Mouse (Mus musculus): ENCODE results near the gene Kcnj11. TPM values are rescaled to one million over a fixed set of nuclear protein-coding genes. Genes with fewer than 3 reads are reported as not detected.

Kcnj11 gene
- 5.3 and 5.9 TPM in 2 replicates for polyA plus RNA-seq (2014; fragmentation: Nextera tagmentation; extraction: Ambion mirVana)

DNA sequence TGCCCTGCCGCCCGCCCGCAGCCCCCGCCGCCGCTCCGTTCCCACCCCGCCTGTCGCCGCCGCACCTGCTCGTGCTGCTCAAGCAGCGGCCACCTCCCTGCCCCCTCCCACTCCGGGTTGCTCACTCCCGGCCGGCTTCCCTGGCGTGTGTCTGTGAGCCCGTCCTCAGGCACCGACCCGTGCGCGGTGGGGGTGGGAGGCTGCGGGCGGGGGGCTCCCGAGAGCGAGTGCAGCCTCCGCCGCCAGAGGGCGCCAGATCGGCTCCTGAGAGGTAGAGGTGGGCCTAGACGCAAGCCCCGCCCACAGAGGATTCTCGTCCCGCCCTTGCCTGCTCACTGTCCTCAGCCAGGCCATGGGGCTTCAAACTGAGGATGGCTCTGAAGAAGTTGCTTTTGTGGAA, at the start of gene Kcnj11:
TSS of gene Kcnj11 (minus strand) at position 202 of the 400 bp plus-strand sequence.
- H3K36me3 ChIP-seq (ENCODE audit: control insufficient read depth, insufficient read depth, low read length), result no peaks in the 10 kb centered on the region
- peaks cover 6% of the 10 kb centered on the region for H3K27me3 ChIP-seq (ENCODE audit: control insufficient read depth, insufficient read depth, low read length)
- peak within 1 kb of the TSS; percentile 84 for H3K9ac ChIP-seq (ENCODE audit: low read depth, low read length)
- under 1% methylated on average over 33 of the region's 34 CpGs for WGBS (ENCODE audit: insufficient replicate concordance)
- ATAC-seq (replicated peaks; ENCODE audit: insufficient number of reproducible peaks, low FRiP score, low TSS enrichment), result peak; percentile 58
- H3K4me1 ChIP-seq (ENCODE audit: control insufficient read depth, insufficient read depth, low read length), result peaks cover 17% of the 10 kb centered on the region
- peak within 1 kb of the TSS; percentile 75 for H3K4me2 ChIP-seq
- H3K27ac ChIP-seq (ENCODE audit: low read depth, low read length), result peak within 1 kb of the TSS; percentile 96
- H3K9me3 ChIP-seq (replicated peaks; ENCODE audit: control insufficient read depth, low read length), result no peaks in the 10 kb centered on the region
- peak within 1 kb of the TSS; percentile 64 for H3K4me3 ChIP-seq (ENCODE audit: low read depth, low read length)

DNA sequence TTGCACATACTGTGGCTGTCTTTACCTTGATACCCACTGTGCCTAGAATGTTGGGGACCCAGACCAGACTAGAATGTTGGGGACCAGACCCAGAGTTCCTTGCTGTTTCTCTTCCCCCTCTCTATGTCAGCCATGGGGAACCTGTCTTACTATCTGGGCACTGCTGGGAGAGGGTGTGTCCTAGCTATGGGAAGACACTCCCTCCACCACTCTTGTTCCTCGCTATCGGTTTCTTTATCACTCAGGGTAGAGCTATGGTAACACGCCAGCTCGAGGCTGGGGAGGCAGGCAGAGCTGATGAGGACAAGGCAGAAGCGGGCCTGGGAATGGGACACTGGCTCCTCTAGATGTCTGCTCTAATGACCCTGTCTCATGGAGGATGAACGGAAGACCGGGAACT, 46.9 kb upstream of the Kcnj11 start:
- WGBS (ENCODE audit: insufficient replicate concordance), result 65% methylated on average over 7 of the region's 7 CpGs
- no peak overlapping the region for H3K4me3 ChIP-seq (ENCODE audit: low read depth, low read length)
- ATAC-seq (replicated peaks; ENCODE audit: insufficient number of reproducible peaks, low FRiP score, low TSS enrichment), result 0 out of 2 replicates have a peak, but pooled peaks have one; percentile 39
- H3K4me1 ChIP-seq (ENCODE audit: control insufficient read depth, insufficient read depth, low read length), result no peaks in the 10 kb centered on the region
- H3K27ac ChIP-seq (ENCODE audit: low read depth, low read length), result no peak overlapping the region
- no peak overlapping the region for H3K9ac ChIP-seq (ENCODE audit: low read depth, low read length)
- H3K36me3 ChIP-seq (ENCODE audit: control insufficient read depth, insufficient read depth, low read length), result no peaks in the 10 kb centered on the region
- no peak overlapping the region for H3K4me2 ChIP-seq
- no peaks in the 10 kb centered on the region for H3K27me3 ChIP-seq (ENCODE audit: control insufficient read depth, insufficient read depth, low read length)
- H3K9me3 ChIP-seq (replicated peaks; ENCODE audit: control insufficient read depth, low read length), result no peaks in the 10 kb centered on the region

DNA sequence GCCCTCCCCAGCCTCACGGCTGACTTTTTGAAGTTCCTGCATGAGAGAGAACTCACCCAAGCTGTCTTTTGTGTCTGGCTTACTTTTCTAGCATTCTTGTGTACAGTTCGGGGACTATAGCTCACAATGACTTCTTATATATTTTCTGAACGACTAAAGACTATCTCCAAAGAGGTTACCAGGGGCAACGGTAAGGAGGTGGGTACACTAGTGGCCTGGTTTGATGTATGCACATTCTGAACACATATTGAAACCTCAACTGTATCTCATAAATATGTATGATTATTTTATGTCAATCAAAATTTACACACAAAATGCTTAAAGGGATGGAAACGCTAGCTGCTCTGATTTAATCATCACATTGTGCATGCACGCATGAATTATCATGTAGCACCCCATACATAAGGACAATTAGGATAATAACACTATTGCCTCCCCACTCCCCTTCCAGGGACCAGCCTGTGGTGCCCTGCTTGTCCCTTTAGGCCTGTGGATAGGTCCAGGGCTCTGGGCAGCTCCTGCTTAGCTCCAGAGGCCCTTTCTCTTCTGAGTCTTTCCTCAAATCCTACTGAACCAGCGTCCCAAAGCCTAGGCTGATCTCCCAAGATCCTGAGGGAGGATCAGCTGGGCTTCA, 46.2 kb upstream of the Kcnj11 start:
- no peak overlapping the region for H3K4me2 ChIP-seq
- 80% methylated on average over 7 of the region's 7 CpGs for WGBS (ENCODE audit: insufficient replicate concordance)
- H3K9me3 ChIP-seq (replicated peaks; ENCODE audit: control insufficient read depth, low read length), result no peaks in the 10 kb centered on the region
- no peaks in the 10 kb centered on the region for H3K4me1 ChIP-seq (ENCODE audit: control insufficient read depth, insufficient read depth, low read length)
- H3K9ac ChIP-seq (ENCODE audit: low read depth, low read length), result no peak overlapping the region
- H3K27me3 ChIP-seq (ENCODE audit: control insufficient read depth, insufficient read depth, low read length), result no peaks in the 10 kb centered on the region
- H3K27ac ChIP-seq (ENCODE audit: low read depth, low read length), result no peak overlapping the region
- H3K36me3 ChIP-seq (ENCODE audit: control insufficient read depth, insufficient read depth, low read length), result no peaks in the 10 kb centered on the region
- ATAC-seq (replicated peaks; ENCODE audit: insufficient number of reproducible peaks, low FRiP score, low TSS enrichment), result no peak
- H3K4me3 ChIP-seq (ENCODE audit: low read depth, low read length), result no peak overlapping the region

DNA sequence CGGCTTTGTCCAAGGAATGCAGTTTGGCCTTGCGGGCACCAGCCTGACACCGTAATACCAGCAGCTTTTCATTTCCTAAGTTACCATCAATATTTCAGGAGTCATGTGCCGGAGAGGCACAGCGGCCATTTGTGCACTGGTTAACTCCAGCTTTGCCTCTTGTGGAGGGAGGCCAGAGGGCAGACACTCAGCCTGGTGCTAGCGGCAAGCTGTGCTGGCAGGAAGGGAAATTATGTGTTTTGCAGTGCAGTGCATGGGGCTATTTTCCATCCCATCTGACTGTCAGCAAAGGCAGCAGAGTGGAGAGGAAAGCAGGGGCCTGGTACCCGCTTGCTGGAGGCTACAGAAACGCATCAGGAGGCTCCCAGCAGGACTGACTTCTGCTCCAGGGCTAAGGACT, 43.5 kb upstream of the Kcnj11 start:
- H3K27ac ChIP-seq (ENCODE audit: low read depth, low read length), result no peak overlapping the region
- no peaks in the 10 kb centered on the region for H3K36me3 ChIP-seq (ENCODE audit: control insufficient read depth, insufficient read depth, low read length)
- H3K9ac ChIP-seq (ENCODE audit: low read depth, low read length), result no peak overlapping the region
- WGBS (ENCODE audit: insufficient replicate concordance), result 79% methylated on average over 8 of the region's 8 CpGs
- H3K4me2 ChIP-seq, result no peak overlapping the region
- H3K4me3 ChIP-seq (ENCODE audit: low read depth, low read length), result no peak overlapping the region
- no peaks in the 10 kb centered on the region for H3K4me1 ChIP-seq (ENCODE audit: control insufficient read depth, insufficient read depth, low read length)
- H3K27me3 ChIP-seq (ENCODE audit: control insufficient read depth, insufficient read depth, low read length), result peaks cover 2% of the 10 kb centered on the region; the same call in 1 of the 2 replicates
- no peaks in the 10 kb centered on the region for H3K9me3 ChIP-seq (replicated peaks; ENCODE audit: control insufficient read depth, low read length)
- no peak for ATAC-seq (replicated peaks; ENCODE audit: insufficient number of reproducible peaks, low FRiP score, low TSS enrichment)

DNA sequence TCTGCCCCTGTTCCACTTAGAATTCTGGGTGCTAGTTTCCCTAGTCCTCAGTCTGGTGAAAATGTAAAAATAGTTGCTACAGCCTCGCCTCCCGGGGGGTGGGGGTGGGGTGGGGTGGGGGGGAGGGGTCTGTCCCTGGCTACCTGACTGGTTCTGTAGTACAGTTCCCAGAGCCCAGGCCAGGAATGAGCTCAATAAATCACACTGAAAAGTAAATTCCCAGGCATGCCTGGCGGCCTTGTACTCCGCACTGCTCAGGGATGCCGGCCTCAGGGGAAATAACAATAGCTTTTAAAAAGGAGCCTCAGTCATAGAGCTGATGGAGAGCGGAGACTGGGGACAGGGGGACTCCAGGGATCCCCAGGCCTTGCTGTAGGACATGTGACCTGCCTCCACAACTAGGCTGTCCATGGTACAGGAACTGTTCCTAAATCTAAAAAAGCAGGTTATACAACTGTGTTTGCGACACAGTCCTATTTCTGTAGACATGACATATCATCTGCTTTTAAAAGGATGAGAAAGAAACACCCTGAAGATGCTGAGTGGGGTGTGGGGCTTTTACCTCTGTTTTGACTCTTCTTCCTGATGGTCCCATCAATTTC, 37.9 kb upstream of the Kcnj11 start:
- H3K4me2 ChIP-seq, result no peak overlapping the region
- peaks cover 4% of the 10 kb centered on the region; the same call in 1 of the 2 replicates for H3K27me3 ChIP-seq (ENCODE audit: control insufficient read depth, insufficient read depth, low read length)
- H3K36me3 ChIP-seq (ENCODE audit: control insufficient read depth, insufficient read depth, low read length), result no peaks in the 10 kb centered on the region
- WGBS (ENCODE audit: insufficient replicate concordance), result 48% methylated on average over 7 of the region's 7 CpGs
- no peak overlapping the region for H3K9ac ChIP-seq (ENCODE audit: low read depth, low read length)
- ATAC-seq (replicated peaks; ENCODE audit: insufficient number of reproducible peaks, low FRiP score, low TSS enrichment), result no peak
- H3K9me3 ChIP-seq (replicated peaks; ENCODE audit: control insufficient read depth, low read length), result no peaks in the 10 kb centered on the region
- H3K4me3 ChIP-seq (ENCODE audit: low read depth, low read length), result no peak overlapping the region
- H3K4me1 ChIP-seq (ENCODE audit: control insufficient read depth, insufficient read depth, low read length), result peaks cover 12% of the 10 kb centered on the region; the same call in 1 of the 2 replicates
- no peak overlapping the region for H3K27ac ChIP-seq (ENCODE audit: low read depth, low read length)

DNA sequence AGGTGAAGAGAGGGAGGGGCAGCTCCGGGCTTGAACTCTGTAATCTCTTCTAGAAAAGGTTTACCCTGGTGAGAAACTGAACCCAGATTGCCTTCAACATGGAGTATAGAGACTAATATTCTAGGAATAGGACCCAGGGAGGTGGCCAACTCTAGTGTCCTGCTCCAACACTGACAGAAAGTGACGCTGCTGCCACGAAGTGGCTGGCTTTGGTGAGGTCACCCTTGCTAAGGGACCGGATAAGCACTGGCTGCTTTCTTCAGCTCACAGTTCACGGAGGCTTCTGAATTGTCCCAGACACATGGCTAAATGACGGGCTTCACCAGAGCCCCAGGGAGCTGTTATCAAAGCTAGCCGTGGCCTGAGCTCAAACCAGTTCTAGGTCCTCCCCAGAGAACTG, 33.3 kb upstream of the Kcnj11 start:
- Histone ChIP-seq H3K27me3 (ENCODE audit: control insufficient read depth, insufficient read depth, low read length) (0 out of 2 replicates have a peak, but pooled peaks cover 5% of the 10 kb centered on the region), H3K27ac (ENCODE audit: low read depth, low read length) (no peak overlapping the region), H3K4me3 (ENCODE audit: low read depth, low read length) (no peak overlapping the region), H3K36me3 (ENCODE audit: control insufficient read depth, insufficient read depth, low read length) (no peaks in the 10 kb centered on the region), H3K4me2 (peak overlapping the region; percentile 50), H3K9ac (ENCODE audit: low read depth, low read length) (0 out of 2 replicates have a peak overlapping the region, but pooled peaks have one; percentile 46), H3K4me1 (ENCODE audit: control insufficient read depth, insufficient read depth, low read length) (peaks cover 20% of the 10 kb centered on the region; the same call in 1 of the 2 replicates), H3K9me3 (replicated peaks; ENCODE audit: control insufficient read depth, low read length) (no peaks in the 10 kb centered on the region)
- WGBS (ENCODE audit: insufficient replicate concordance), result 4% methylated on average over 7 of the region's 7 CpGs
- peak; percentile 63 for ATAC-seq (replicated peaks; ENCODE audit: insufficient number of reproducible peaks, low FRiP score, low TSS enrichment)

DNA sequence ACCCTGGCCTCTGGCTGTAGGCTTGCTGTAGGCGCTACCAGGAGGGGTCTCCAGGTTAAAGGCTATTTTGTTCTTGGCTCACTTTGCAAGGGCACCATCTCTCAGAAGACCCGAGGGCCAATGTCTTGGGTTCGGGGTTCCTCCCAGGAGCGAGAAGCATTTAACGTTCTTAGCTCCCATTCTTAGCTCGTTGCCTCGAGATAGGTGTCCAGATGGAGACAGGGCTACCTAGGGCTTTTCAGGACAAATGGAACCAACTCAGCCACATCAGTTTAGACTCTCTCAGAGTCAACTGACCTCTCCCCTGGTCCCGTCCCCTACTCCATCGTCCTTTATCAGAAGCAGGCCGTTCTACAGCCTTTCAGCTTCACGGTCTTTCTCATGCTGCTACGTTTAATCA, 31.7 kb upstream of the Kcnj11 start:
- WGBS (ENCODE audit: insufficient replicate concordance), result 79% methylated on average over 12 of the region's 12 CpGs
- Histone ChIP-seq H3K9ac (ENCODE audit: low read depth, low read length) (no peak overlapping the region), H3K36me3 (ENCODE audit: control insufficient read depth, insufficient read depth, low read length) (no peaks in the 10 kb centered on the region), H3K4me1 (ENCODE audit: control insufficient read depth, insufficient read depth, low read length) (peaks cover 20% of the 10 kb centered on the region; the same call in 1 of the 2 replicates), H3K27me3 (ENCODE audit: control insufficient read depth, insufficient read depth, low read length) (peaks cover 5% of the 10 kb centered on the region; the same call in 1 of the 2 replicates), H3K27ac (ENCODE audit: low read depth, low read length) (no peak overlapping the region), H3K9me3 (replicated peaks; ENCODE audit: control insufficient read depth, low read length) (no peaks in the 10 kb centered on the region), H3K4me2 (no peak overlapping the region), H3K4me3 (ENCODE audit: low read depth, low read length) (no peak overlapping the region)
- no peak for ATAC-seq (replicated peaks; ENCODE audit: insufficient number of reproducible peaks, low FRiP score, low TSS enrichment)

DNA sequence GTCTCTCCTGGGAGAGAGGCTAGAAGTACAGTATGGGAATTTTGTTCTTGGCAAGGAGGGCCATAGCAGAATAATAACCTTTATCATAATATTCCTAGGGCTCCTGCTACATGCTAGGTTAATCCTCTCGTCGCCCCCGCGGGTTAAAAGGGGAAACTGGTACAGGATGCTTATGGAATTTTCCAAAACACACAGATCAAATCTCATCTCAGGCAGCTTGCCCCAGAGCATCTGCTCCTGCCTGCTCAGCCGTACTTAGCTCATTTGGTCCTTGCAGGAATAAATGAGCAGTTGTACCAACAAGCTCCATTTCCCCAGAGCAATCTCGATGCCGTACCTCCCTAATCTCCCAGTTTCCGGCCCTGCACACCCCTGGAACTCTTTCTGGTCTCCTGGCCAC, 31.2 kb upstream of the Kcnj11 start:
- H3K27ac ChIP-seq (ENCODE audit: low read depth, low read length), result no peak overlapping the region
- H3K36me3 ChIP-seq (ENCODE audit: control insufficient read depth, insufficient read depth, low read length), result no peaks in the 10 kb centered on the region
- no peak for ATAC-seq (replicated peaks; ENCODE audit: insufficient number of reproducible peaks, low FRiP score, low TSS enrichment)
- WGBS (ENCODE audit: insufficient replicate concordance), result 62% methylated on average over 8 of the region's 8 CpGs
- no peak overlapping the region for H3K4me2 ChIP-seq
- no peak overlapping the region for H3K4me3 ChIP-seq (ENCODE audit: low read depth, low read length)
- no peaks in the 10 kb centered on the region for H3K9me3 ChIP-seq (replicated peaks; ENCODE audit: control insufficient read depth, low read length)
- H3K9ac ChIP-seq (ENCODE audit: low read depth, low read length), result no peak overlapping the region
- H3K27me3 ChIP-seq (ENCODE audit: control insufficient read depth, insufficient read depth, low read length), result peaks cover 7% of the 10 kb centered on the region
- peaks cover 20% of the 10 kb centered on the region; the same call in 1 of the 2 replicates for H3K4me1 ChIP-seq (ENCODE audit: control insufficient read depth, insufficient read depth, low read length)

All from heart, embryonic 11.5 days (tissue).